In genomic region chr14:48665816-48666661, GRCm38 (mm10) we compare ENCODE assay signal across 12 mouse cellular contexts. TPM values are rescaled to one million over a fixed set of nuclear protein-coding genes. Genes with fewer than 3 reads are reported as not detected.
DNase-seq lines count a peak whose midpoint lies in the region; ATAC-seq lines count a peak whose summit lies in the region.
"Had no signal": no experiment of that assay in that cellular context is flagged by ENCODE, and none has a peak within 500 bp of the region (broad histone marks: within the 10 kb centered on the region; RNA-seq: fewer than 3 reads in every experiment).

No protein-coding gene starts in this region.

- H3K4me1 ChIP-seq in intestine, embryonic 14.5 days (replicated peaks; ENCODE audit: control insufficient read depth, insufficient read depth, low read length), result no peaks in the 10 kb centered on the region
- no peaks in the 10 kb centered on the region for H3K4me1 ChIP-seq in intestine, embryonic 16.5 days (ENCODE audit: control insufficient read depth, insufficient read depth, low read length)
- H3K4me1 ChIP-seq in hindbrain, embryonic 10.5 days (replicated peaks), result peaks cover 34% of the 10 kb centered on the region
- H3K4me1 ChIP-seq in midbrain, embryonic 16.5 days (ENCODE audit: control insufficient read depth, insufficient read depth, low read length), result peaks cover 4% of the 10 kb centered on the region; the same call in 1 of the 2 replicates

- H3K9ac ChIP-seq in intestine, embryonic 14.5 days (ENCODE audit: low read length), result no peak overlapping the region
- no peak overlapping the region for H3K9ac ChIP-seq in intestine, embryonic 16.5 days (ENCODE audit: low read depth, low read length)
- H3K9ac ChIP-seq in midbrain, embryonic 16.5 days (ENCODE audit: low read depth, low read length), result peak overlapping the region; percentile 74
- H3K9ac ChIP-seq: liver, embryonic 12.5 days had no signal

- H3K9me3 ChIP-seq in intestine, embryonic 14.5 days (ENCODE audit: control insufficient read depth, low read length), result no peaks in the 10 kb centered on the region
- no peaks in the 10 kb centered on the region for H3K9me3 ChIP-seq in intestine, embryonic 16.5 days (ENCODE audit: control insufficient read depth, low read length)
- no peaks in the 10 kb centered on the region for H3K9me3 ChIP-seq in hindbrain, embryonic 10.5 days
- H3K9me3 ChIP-seq in midbrain, embryonic 16.5 days (replicated peaks; ENCODE audit: control insufficient read depth, low read length, poor library complexity, severe bottlenecking), result no peaks in the 10 kb centered on the region
- H3K9me3 ChIP-seq: liver, embryonic 12.5 days had no signal

- peak; percentile 84 for DNase-seq in intestine, embryonic 14.5 days (ENCODE audit: low spot score)
- peak; percentile 58 to 68 for DNase-seq in cerebellum, postnatal 25 days
- peak; percentile 74 for DNase-seq in hindbrain, embryonic 10.5 days (ENCODE audit: low spot score)
- DNase-seq in MN1 (ENCODE audit: low spot score), result no peak
- DNase-seq in ovary, adult 18-20 months (ENCODE audit: low spot score), result no peak
- DNase-seq in frontal cortex, postnatal 14 days (ENCODE audit: low spot score in 2 of 2), result no peak
- DNase-seq: thymus, postnatal 36 days had no signal

- no peaks in the 10 kb centered on the region for H3K36me3 ChIP-seq in intestine, embryonic 14.5 days (ENCODE audit: control insufficient read depth, insufficient read depth, low read length)
- no peaks in the 10 kb centered on the region for H3K36me3 ChIP-seq in intestine, embryonic 16.5 days (ENCODE audit: control insufficient read depth, insufficient read depth, low read length)
- H3K36me3 ChIP-seq in hindbrain, embryonic 10.5 days, result no peaks in the 10 kb centered on the region
- no peaks in the 10 kb centered on the region for H3K36me3 ChIP-seq in midbrain, embryonic 16.5 days (ENCODE audit: control insufficient read depth, insufficient read depth, low read length)
- H3K36me3 ChIP-seq: liver, embryonic 12.5 days had no signal

- H3K27ac ChIP-seq in intestine, embryonic 14.5 days (ENCODE audit: low read depth), result no peak overlapping the region
- no peak overlapping the region for H3K27ac ChIP-seq in intestine, embryonic 16.5 days (ENCODE audit: low read length)
- peak overlapping the region; percentile 84 for H3K27ac ChIP-seq in hindbrain, embryonic 10.5 days
- H3K27ac ChIP-seq in midbrain, embryonic 16.5 days (ENCODE audit: low read length), result peak overlapping the region; percentile 87
- H3K27ac ChIP-seq: liver, embryonic 12.5 days had no signal

- WGBS in intestine, embryonic 14.5 days, result 1% methylated on average over 52 of the region's 52 CpGs
- under 1% methylated on average over 52 of the region's 52 CpGs for WGBS in intestine, embryonic 16.5 days
- under 1% methylated on average over 52 of the region's 52 CpGs for WGBS in hindbrain, embryonic 10.5 days
- under 1% methylated on average over 52 of the region's 52 CpGs for WGBS in midbrain, embryonic 16.5 days

- ATAC-seq in intestine, embryonic 14.5 days (replicated peaks; ENCODE audit: low FRiP score, low TSS enrichment, low read depth), result no peak
- no peak for ATAC-seq in intestine, embryonic 16.5 days
- no peak for ATAC-seq in midbrain, embryonic 16.5 days
- ATAC-seq: liver, embryonic 12.5 days had no signal

- no peak overlapping the region for H3K4me2 ChIP-seq in intestine, embryonic 14.5 days (ENCODE audit: low read length)
- no peak overlapping the region for H3K4me2 ChIP-seq in intestine, embryonic 16.5 days (ENCODE audit: low read depth, low read length)
- peak overlapping the region; percentile 51 for H3K4me2 ChIP-seq in midbrain, embryonic 16.5 days (ENCODE audit: low read length)
- H3K4me2 ChIP-seq: liver, embryonic 12.5 days had no signal

- peaks cover 99% of the 10 kb centered on the region for H3K27me3 ChIP-seq in intestine, embryonic 14.5 days (replicated peaks; ENCODE audit: control insufficient read depth, insufficient read depth, low read length)
- H3K27me3 ChIP-seq in intestine, embryonic 16.5 days (replicated peaks; ENCODE audit: control insufficient read depth, insufficient read depth, low read length), result peaks cover 82% of the 10 kb centered on the region
- peaks cover 100% of the 10 kb centered on the region for H3K27me3 ChIP-seq in hindbrain, embryonic 10.5 days (ENCODE audit: insufficient read depth, poor library complexity, severe bottlenecking)
- peaks cover 9% of the 10 kb centered on the region for H3K27me3 ChIP-seq in midbrain, embryonic 16.5 days (ENCODE audit: control insufficient read depth, insufficient read depth, low read depth, low read length)
- H3K27me3 ChIP-seq: CH12.LX had no signal

- no peak overlapping the region for H3K4me3 ChIP-seq in intestine, embryonic 14.5 days (ENCODE audit: low read depth, low read length)
- no peak overlapping the region for H3K4me3 ChIP-seq in intestine, embryonic 16.5 days (ENCODE audit: low read length)
- H3K4me3 ChIP-seq in hindbrain, embryonic 10.5 days, result peak overlapping the region; percentile 51
- peak overlapping the region; percentile 49 for H3K4me3 ChIP-seq in midbrain, embryonic 16.5 days (ENCODE audit: low read depth, low read length)
- H3K4me3 ChIP-seq: liver, embryonic 12.5 days had no signal

RNA-seq across cellular contexts. Expression of gene Otx2, which starts 7.6 kb away (rescaled TPM):
- not detected in 2 replicates for polyA plus RNA-seq in intestine, embryonic 14.5 days (2014; fragmentation: Nextera tagmentation; extraction: Ambion mirVana)
- polyA plus RNA-seq in intestine, embryonic 16.5 days (2015; fragmentation: Nextera tagmentation; extraction: Ambion mirVana), result not detected in 2 replicates
- 15.4 and 19.3 TPM in 2 replicates for polyA plus RNA-seq in hindbrain, embryonic 10.5 days (2016; fragmentation: Nextera tagmentation; extraction: Ambion mirVana)
- 69.3 and 79.5 TPM in 2 replicates for polyA plus RNA-seq in midbrain, embryonic 16.5 days (2015; fragmentation: Nextera tagmentation; extraction: Ambion mirVana)
- polyA plus RNA-seq: heart, embryonic 14.5 days; liver, embryonic 12.5 days had no signal

Comparison
In these comparisons a context has a peak if more than half of its experiments do, and no peak if none do; other contexts are left out.
1. DNase-seq: peak in intestine, embryonic 14.5 days (single experiment), cerebellum, postnatal 25 days (2 of 2) and hindbrain, embryonic 10.5 days (single experiment); none in MN1 (single experiment), ovary, adult 18-20 months (single experiment) and frontal cortex, postnatal 14 days (0 of 2).
2. H3K27ac ChIP-seq: peak in hindbrain, embryonic 10.5 days (single experiment) and midbrain, embryonic 16.5 days (single experiment); none in intestine, embryonic 14.5 days (single experiment) and intestine, embryonic 16.5 days (single experiment).
3. H3K4me3 ChIP-seq: peak in hindbrain, embryonic 10.5 days (single experiment) and midbrain, embryonic 16.5 days (single experiment); none in intestine, embryonic 14.5 days (single experiment) and intestine, embryonic 16.5 days (single experiment).
4. RNA of gene Otx2, which starts 7.6 kb away (polyA plus RNA-seq): 69.3 to 79.5 TPM in midbrain, embryonic 16.5 days and 15.4 to 19.3 TPM in hindbrain, embryonic 10.5 days; not detected in intestine, embryonic 14.5 days and not detected in intestine, embryonic 16.5 days; every median in the first group is over 10 times any median in the second.